Mouse (Mus musculus) bone marrow, adult 2 months (tissue): ENCODE measurements around the gene Amz2. TPM values are rescaled to one million over a fixed set of nuclear protein-coding genes. Genes with fewer than 3 reads are reported as not detected.

Source experiments
- H3K27ac ChIP-seq: fragments of 200-500 bp; 2 replicates; pipeline ENCODE4 v1.5.1; 2012; ENCODE audit warnings: low read depth, mild to moderate bottlenecking, control low read depth, inconsistent platforms, low read length; ENCODE audit not compliant: control insufficient read depth, poor library complexity, insufficient read depth
- H3K4me1 ChIP-seq: fragments of 200-500 bp; 2 replicates; pipeline ENCODE4 v1.6.1; 2011; ENCODE audit warnings: low read length; ENCODE audit not compliant: control insufficient read depth, insufficient read depth
- H3K4me3 ChIP-seq: fragments of 200-500 bp; replicated peaks from 2 replicates; pipeline ENCODE3; 2011; ENCODE audit warnings: mild to moderate bottlenecking, low read depth, low read length, control low read depth; ENCODE audit not compliant: control insufficient read depth
- CTCF ChIP-seq: fragments of 200-500 bp; IDR thresholded peaks from 2 replicates; pipeline ENCODE4 v1.5.1; 2011; ENCODE audit warnings: low read length, control low read depth; ENCODE audit not compliant: control insufficient read depth, insufficient read depth
- POLR2A ChIP-seq: fragments of 200-500 bp; IDR thresholded peaks from 2 replicates; pipeline ENCODE4 v1.6.1; 2011; ENCODE audit warnings: low read depth, mild to moderate bottlenecking, control low read depth, low read length, borderline replicate concordance; ENCODE audit not compliant: control insufficient read depth
- WGBS: fragments of 180-500 bp; shearing (Covaris S2); methylation state at CpG from one replicate; pipeline ENCODE4 v1.1.7; 2018; 5-methylcytosine and 5-hydroxymethylcytosine counted together
- polyA plus RNA-seq: library from polyadenylated mRNA; stranded (reverse); fragments of >200 nt; gene quantifications from 2 replicates; pipeline ENCODE4 v1.2.4, GENCODE M21; 2011; ENCODE audit warnings: low replicate concordance; ENCODE audit not compliant: missing spikeins, insufficient read depth, insufficient read length

The Amz2 gene
- polyA plus RNA-seq, 1 experiment, result 19.3 TPM

DNA sequence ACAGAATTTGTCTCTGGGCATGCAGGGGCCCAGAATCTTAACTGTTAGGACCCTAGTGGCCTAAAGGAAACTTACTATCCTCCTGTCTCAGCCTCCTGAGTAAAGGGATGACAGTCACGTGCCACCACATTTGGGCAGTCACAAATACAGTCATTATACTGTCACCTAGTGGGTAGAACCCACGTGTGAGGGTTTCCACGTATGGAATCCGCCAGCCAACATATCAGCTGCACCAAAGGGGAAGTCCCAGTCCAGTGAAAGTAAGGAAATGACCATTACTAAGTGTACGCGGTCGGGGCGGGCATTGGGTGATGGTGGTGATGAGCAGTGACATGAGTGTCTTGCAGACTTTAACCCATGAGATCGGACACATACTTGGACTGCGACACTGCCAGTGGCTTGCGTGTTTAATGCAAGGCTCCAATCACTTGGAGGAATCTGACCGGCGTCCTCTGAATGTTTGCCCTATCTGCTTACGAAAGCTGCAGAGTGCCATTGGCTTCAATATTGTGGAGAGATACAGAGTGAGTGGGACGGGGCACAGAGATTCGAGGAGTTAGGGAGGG is 8.6 kb downstream of the Amz2 start:
- WGBS, result 65% methylated on average over 16 of the region's 16 CpGs
- peaks cover 4% of the 10 kb centered on the region; the same call in 1 of the 2 replicates for H3K4me1 ChIP-seq
- TF ChIP-seq CTCF, result no peak
- TF ChIP-seq POLR2A, result no peak

DNA sequence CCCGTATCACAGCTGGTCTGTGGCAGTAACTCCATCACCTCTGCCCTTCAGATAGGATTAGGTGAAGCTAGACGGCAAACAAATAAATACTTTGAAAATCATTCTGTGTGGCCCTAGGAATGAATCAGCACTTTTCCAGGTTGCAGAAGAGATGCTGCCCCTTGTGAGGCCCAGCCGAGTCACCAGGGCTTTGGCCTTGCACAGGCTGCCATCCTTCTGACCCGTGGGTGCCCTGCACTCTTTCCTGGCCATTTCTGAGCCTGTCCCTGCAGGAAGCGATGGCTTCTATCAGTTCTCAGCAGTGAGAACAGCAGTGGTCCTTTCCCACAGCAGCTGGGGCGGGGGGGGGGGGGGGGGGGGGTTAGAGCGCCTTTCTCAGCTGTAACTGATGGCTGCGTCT is 11.1 kb downstream of the Amz2 start:
- H3K27ac ChIP-seq, result no peak overlapping the region
- H3K4me3 ChIP-seq, result no peak overlapping the region
- peaks cover 2% of the 10 kb centered on the region; the same call in 1 of the 2 replicates for H3K4me1 ChIP-seq
- TF ChIP-seq CTCF (no peak), POLR2A (no peak)
- WGBS, result 55% methylated on average over 8 of the region's 8 CpGs

More for the DNA sequence above, 8.6 kb downstream of the Amz2 start:
- no peak overlapping the region for H3K4me3 ChIP-seq
- H3K27ac ChIP-seq, result no peak overlapping the region

DNA sequence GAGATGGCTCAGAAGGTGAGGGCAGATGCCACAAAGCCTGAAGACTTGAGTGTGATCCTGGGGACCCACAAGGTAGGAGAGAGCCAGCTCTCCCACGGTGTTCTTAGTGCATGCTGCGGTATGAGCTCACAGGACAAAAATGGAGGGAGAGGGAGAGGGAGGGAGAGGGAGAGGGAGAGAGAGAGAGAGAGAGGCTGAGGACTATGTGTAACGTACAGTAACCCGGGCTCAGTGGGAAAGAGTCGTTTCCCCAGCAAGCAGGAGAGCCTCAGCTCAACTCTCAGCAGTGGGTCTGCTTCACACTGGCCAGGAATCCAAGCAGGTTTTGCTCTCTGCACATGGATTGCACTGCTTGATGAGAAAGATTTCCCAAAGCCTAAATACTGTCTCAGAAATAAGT is 13.5 kb downstream of the Amz2 start:
- H3K4me3 ChIP-seq, result no peak overlapping the region
- peaks cover 1% of the 10 kb centered on the region; the same call in 1 of the 2 replicates for H3K4me1 ChIP-seq
- WGBS, result 44% methylated on average over 5 of the region's 5 CpGs
- TF ChIP-seq CTCF (no peak), POLR2A (no peak)
- H3K27ac ChIP-seq, result no peak overlapping the region

DNA sequence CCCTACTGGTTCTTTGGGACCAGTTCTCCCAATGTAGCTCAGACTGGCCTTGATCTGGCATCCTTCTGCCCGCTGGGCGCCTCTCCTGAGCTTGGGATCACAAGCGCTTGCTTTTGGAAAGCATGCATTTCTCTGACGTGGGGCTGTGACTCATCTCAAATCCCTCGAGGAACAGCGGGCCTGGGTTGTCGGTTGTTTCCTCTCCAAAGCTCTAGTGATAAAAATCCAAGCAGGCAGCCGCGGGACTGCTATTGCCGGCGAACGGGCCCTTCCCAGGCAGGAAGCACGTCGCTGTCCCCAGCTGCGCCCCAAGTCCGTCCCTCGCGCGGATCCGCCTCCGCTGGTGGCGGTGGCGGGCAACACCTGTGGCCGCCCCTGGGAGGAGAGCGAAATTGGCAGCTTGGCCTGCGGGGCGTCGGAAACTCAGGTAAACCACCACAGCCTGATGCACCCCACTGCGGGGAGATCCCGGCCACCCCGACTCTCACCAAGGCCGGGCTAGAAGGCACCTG is 14.1 kb downstream of the Amz2 start:
- peak; percentile 62; the same call in 1 of the 2 replicates for TF ChIP-seq POLR2A
- no peak for TF ChIP-seq CTCF
- H3K4me1 ChIP-seq, result peaks cover 1% of the 10 kb centered on the region; the same call in 1 of the 2 replicates
- H3K27ac ChIP-seq, result peak overlapping the region; percentile 70
- peak overlapping the region; percentile 62 for H3K4me3 ChIP-seq
- 2% methylated on average over 32 of the region's 32 CpGs for WGBS

DNA sequence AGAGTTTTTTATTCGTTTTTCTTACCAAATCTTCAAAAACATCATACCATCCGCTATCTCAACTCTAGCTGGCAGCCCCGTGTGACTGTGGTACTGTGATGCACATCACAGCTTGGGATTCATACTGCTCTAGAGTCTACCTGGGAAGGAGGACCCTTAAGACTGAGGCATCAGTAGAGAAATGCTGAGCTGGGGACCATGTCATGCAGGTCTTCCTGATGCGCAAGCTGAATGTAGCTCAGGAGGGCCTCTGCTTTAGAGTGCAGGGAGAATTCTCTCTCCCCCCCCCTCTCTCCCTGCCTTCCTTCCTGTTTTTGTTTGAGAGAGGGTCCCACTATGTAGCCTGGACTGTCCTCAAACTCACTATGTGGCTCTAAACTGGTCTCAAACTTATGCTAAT is 14.9 kb downstream of the Amz2 start:
- WGBS, result 46% methylated on average over 4 of the region's 4 CpGs
- no peak overlapping the region for H3K27ac ChIP-seq
- TF ChIP-seq POLR2A, result no peak
- TF ChIP-seq CTCF, result no peak
- H3K4me3 ChIP-seq, result no peak overlapping the region
- peaks cover 1% of the 10 kb centered on the region; the same call in 1 of the 2 replicates for H3K4me1 ChIP-seq

DNA sequence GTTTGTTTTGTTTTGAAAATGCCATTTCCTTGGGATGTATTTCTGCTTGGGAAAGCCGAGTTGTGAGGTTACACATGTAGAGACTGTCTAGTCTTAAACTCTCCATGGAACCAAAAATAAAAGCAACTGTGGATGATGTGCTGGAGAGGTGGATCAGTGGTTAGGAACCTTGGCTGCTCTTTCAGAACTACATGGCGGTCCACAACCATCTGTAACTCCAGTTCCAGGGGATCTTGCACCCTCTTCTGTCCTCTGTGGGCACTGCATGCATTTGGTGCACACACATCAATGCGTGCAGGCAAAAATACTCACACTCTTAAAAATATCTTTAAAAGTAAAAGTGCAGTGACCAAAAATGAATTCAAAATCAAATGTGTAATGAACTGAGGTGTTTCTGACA is 15.4 kb downstream of the Amz2 start:
- Histone ChIP-seq H3K4me1 (peaks cover 1% of the 10 kb centered on the region; the same call in 1 of the 2 replicates), H3K27ac (no peak overlapping the region), H3K4me3 (no peak overlapping the region)
- 57% methylated on average over 3 of the region's 3 CpGs for WGBS
- TF ChIP-seq POLR2A (no peak), CTCF (peak; percentile 83)

DNA sequence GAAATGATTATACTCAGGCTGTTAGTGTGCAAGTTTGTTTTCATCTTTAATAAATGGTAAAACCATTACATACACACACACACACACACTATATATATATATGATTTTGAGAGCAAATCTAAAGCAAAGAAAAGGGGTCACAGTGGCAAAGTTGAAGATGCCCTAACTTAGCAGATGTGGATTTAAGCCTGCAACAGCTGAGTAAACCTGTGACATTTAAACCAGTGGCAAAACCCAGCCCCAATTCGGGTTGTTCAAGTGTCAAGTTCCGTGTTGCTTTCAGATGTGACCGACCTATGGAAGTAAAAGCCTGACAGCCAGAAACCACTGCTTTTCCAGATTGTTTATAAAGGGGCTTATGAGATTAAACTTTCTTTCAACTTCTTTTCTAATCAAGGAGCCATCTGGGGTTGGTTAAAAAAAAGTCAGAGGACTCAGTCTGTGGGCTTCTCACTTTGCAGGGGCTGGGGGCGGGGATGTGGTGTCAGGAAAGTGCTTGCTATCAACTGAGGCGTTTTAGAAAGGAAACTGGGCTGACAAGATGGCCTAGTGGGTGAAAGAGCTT is 16.5 kb downstream of the Amz2 start:
- 53% methylated on average over 5 of the region's 5 CpGs for WGBS
- H3K4me3 ChIP-seq, result no peak overlapping the region
- TF ChIP-seq POLR2A (no peak), CTCF (no peak)
- H3K27ac ChIP-seq, result no peak overlapping the region
- H3K4me1 ChIP-seq, result peaks cover 1% of the 10 kb centered on the region; the same call in 1 of the 2 replicates

DNA sequence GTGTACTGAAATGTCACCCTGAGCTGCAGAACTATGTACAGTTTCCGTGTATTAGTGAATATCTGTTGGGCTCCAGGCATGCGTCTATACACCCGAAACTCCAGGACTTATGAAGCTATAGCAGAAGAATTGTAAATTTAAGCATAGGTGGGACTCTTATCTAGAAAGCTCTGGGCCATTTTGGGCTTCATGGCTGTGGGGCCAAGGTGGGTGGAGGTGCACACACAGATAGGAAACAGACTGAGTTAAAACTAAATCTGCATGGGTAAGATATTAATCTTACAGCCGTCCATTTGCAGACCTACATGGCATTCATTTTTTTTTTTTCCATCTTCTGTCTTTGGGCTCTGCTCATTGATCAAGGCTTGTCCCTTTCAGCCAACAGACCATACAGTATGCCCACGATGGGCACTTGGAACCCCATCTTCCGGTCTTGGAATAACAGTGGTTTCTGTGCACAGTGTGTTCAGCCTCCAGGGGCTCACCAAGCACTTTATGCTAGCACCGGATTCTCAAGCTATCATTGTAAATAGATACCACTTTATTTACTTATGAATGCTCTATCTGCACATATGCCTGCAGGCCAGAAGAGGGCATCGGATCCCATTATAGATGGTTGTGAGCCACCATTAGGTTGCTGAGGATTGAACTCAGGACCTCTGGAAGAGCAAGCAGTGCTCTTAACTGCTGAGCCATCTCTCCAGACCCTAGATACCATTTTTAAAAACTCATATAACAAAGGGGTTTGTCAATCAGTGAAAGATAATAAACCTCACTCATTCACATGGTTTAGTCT is 17.9 kb downstream of the Amz2 start:
- WGBS, result 77% methylated on average over 8 of the region's 8 CpGs
- Histone ChIP-seq H3K27ac (no peak overlapping the region), H3K4me1 (no peaks in the 10 kb centered on the region; the same call in 1 of the 2 replicates), H3K4me3 (no peak overlapping the region)
- no peak for TF ChIP-seq POLR2A
- no peak for TF ChIP-seq CTCF
